Mouse (Mus musculus) lung, postnatal 0 days (tissue): ENCODE results near the gene Cobl.

Experiments used
- CTCF ChIP-seq: IDR thresholded peaks from 2 replicates; pipeline ENCODE4 v1.5.1; 2016; ENCODE audit warnings: antibody characterized with exemption, mild to moderate bottlenecking
- EP300 ChIP-seq: IDR thresholded peaks from 2 replicates; pipeline ENCODE4 v1.6.1; 2016; ENCODE audit warnings: antibody characterized with exemption, mild to moderate bottlenecking, control low read depth

DNA sequence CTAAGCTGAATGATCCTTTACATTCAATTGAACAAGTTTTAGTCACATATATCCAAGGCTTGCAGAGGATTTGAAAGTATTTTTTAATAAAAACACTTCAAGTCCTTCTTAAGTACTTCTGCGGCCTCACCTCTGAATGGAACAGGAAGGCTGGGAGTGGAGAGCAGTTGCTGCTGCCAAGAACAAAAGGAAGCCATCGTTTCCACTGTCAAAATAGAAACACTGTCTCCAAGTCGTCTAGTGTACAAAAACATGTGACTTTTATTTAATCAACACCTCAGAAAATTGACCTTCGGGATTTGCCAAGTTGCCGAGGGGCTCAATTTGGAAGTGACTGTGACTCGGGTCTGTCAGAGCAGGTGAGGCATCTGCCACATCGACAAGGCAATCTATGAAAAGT, 184.0 kb downstream of the Cobl start:
- TF ChIP-seq CTCF = no peak
- no peak for TF ChIP-seq EP300
